Mouse (Mus musculus) spleen, embryonic (tissue): ENCODE data around the gene Duox1.
"Not testable (repeated sequence)": the region's sequence is repeated elsewhere in the genome, so short reads cannot be mapped to it uniquely, and the experiment has no call there.

ENCODE experiments used
- CTCF ChIA-PET: fragments of 350-600 bp; sonication (Branson Sonifier 250); formaldehyde crosslinking; loops from one replicate; lab custom pipeline; 2022; lab: Charles Lee

Gene Duox1

DNA sequence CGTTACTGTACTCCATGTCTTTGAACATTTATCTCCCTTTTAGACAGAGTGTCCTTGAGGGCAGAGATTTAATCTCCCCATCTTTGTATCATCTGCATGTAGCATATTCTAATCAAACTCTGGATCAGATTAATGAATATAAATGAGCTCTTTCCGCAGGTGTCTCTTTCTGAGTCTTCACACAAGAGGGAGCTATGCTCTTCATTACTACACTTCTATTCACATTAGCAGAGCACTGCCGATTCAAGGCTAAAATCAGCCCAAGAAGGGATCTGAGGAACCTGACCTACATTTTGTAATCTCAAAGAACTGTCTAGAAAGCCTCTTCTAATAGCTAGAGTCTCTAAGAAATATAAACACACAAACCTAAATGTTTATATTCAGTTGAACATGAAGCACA is 5.8 kb upstream of the Duox1 start:
- CTCF ChIA-PET = interaction anchor here (1.7 kb wide), 1 partner anchor 57 kb away, joined by 3 read pairs; no protein-coding TSS in a partner anchor

DNA sequence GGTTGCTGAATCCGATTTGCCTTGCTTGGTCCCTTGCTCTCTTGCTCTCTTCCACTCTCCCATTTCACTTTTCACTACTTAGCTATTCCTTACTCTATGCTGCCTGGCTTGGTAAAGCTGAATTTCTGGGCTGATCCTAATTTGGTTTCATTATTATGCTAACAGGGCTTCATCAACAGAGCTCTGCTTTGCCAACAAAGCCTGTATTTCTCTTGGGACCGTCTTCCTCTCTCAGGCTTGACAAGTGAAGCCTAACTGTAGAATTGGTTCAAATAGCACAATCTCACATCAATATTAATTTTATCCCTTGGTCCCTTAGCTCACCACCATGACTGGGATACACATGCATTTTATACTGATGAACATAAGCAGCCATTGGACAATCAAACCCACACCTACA is 3.9 kb upstream of the Duox1 start:
- CTCF ChIA-PET = no interaction called here

DNA sequence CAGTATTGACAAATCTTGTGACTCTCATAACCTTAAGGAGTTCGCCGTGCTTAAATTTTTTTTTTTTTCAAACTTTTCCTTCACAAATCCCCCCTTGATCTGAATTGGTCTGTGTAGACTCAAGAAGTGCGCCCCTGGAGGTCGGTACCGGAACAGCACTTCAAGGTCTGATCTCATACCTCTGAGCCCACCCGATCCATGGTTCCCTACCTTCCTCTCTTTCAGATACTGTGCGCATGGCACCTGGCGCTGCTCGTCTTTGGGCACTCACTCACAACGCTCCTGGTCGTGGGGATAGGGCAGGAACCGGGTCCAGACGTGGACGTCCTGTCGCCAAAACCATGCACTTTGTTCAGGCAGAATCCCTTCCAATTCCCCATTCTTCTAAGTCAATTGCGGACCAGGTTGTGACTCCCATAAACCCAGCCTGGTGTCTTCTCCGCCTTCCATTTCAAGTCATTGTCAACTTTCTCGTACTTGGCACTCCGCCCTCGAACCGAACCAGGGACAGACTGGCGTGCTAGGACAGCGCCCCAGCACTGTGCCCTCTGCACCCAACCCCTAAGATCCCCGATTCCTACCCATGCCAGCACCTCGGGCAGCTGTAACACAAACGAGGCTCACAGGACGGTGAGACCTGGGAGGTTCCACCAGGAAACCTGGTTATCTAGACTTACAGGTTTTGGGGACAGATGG is 2.6 kb upstream of the Duox1 start:
- CTCF ChIA-PET = no interaction called here

DNA sequence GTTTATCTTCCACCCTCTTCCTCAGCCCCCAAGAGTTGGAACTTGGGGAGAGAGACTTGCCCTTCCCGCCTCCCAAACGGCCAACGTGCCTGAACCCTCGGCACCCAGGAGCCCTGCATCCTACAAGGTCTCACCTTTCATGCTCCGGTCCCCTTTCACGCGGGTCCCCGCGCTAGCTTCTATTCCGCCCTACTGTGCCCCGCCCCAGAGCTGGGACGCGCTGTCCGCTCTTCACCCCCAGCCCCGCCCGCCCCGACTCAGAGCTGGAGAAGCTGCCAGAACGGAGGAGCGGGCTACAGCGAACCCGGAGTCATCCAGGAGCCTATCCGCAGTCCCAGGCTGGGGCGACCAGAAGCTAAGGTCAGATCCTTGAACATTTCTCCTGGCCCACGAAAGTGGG is 1.9 kb upstream of the Duox1 start, which contains the start of gene Duoxa1:
Gene Duoxa1, minus strand, starts transcription at position 195 of the 400 bp plus-strand sequence.
- CTCF ChIA-PET = no interaction called here

DNA sequence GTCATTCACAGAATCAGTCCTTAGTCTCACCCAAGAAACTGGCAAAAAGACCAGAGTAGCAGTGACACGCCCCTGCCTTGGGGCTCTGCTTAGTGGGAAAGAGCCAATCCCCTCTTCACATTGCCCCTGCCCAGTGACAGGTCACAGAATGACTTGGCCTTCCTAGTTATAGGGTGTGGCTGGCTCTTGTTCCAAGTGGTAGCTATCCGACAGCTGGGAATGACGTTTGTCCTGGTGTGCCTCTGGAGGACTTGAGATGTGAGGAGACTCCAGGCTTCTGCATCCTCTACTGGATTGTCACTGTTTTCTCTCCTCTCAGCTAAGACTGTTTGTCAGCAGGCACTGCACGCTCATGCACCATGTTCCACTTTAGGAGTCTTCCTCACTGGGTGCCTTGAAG is 1.9 kb downstream of the Duox1 start:
- CTCF ChIA-PET = no interaction called here

DNA sequence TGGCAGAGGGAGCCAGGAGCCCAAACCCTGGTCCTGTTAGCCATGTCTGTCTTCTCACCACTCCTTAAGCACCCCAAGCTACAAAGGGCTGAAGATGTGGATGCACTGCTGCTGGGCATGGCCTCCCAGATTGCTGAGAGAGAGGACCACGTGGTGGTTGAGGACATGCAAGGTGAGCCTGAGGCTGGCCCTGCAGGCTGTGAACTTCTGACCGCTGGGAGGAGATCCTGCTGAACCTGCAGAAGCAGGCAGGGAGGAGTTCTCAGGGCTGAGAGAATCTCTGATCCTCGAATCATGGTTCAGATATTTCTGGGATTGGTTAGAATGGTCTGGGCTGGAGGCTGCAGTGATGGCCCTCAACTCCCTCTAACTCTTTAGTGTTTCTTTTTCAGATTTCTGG is 8.5 kb downstream of the Duox1 start:
- CTCF ChIA-PET = no interaction called here

DNA sequence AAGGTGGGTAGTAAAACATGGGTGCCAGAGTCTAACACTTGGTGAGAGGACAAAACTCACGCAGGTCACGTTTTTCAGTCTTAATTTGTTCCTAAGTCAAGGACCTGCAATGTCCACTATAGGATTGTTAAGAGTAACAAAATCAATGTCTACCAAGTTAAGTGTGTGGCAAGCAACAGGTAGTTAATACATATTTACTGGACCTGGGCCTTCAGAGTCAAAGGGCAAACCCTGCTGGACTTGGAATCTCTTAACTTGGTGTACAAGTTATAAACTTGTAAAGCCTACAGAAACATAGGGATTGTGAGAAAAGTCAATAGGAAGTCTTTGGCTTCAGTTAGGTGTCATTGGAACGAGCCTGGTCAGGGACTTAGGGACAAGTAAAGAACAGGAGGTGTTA is 9.1 kb downstream of the Duox1 start:
- CTCF ChIA-PET = no interaction called here

DNA sequence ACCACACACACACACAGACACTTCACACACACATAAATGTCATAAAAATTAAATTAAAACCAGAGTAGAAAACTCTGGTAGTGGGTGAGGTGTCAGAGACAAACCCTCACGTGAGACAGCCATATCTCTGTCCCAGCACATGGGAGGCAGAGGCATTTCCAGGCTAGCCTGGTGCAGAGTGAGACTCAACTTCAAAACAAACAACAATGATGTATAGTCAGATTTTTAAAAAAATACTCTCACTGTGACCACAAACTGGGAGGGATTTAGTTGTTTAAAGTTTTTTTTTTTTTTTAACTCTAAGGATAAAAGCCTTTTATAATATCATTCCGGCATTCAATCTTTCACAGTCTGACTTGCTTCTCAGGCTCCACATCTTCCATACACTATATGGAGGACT is 9.9 kb downstream of the Duox1 start:
- CTCF ChIA-PET = no interaction called here

DNA sequence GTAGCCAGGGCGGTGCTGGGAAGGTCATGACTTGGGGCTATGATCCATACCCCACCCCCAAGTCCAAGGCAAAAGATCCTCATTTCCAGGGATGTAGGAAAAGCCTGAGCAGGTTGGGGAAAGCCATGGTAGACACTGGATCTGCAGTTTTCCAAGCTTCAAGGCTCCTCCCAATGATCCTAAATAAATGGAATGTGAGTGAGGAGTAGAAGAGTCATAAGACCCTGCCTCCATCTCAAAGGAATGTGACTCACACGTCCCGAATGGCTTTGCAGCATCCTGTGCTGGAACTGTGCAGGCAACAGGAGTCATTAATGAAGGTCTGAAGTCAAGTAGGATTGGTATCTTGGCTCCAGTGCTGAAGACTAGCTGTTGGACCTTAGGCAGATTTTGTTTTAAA is 12.5 kb downstream of the Duox1 start:
- CTCF ChIA-PET = no interaction called here

DNA sequence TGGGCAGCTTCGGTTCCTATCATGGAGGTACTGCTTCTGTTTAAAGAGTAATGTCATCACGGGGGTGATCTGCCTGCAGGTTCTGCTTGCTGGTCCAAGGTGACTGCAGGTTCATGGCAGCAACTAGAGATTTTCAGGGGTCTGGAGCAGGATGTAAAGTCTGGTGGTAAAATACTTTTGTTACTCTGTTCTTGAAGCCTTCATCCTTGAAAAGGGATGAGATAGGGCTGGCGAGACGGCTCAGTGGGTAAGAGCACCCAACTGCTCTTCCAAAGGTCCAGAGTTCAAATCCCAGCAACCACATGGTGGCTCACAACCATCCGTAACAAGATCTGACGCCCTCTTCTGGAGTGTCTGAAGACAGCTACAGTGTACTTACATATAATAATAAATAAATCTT is 14.8 kb downstream of the Duox1 start:
- CTCF ChIA-PET = not testable (repeated sequence)

DNA sequence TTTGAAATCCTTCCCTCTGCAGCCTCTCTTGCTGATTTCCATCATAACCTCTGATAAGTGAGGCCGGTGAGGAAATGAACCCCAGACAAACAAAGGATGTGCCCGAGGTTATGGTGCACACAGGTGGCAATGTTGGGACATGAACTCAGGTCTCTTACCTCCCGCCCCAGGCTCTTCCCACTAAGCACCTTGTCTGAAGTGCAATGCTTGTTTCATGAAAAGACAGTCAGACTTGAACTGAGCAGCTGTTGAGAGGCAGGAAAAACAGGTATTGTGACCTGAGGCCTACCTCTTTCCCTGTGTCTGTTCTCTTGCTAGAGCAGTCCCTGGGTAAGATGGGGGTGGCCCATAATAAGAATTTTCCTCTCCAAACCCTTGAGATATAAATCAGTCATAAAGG is 16.8 kb downstream of the Duox1 start:
- CTCF ChIA-PET = no interaction called here

DNA sequence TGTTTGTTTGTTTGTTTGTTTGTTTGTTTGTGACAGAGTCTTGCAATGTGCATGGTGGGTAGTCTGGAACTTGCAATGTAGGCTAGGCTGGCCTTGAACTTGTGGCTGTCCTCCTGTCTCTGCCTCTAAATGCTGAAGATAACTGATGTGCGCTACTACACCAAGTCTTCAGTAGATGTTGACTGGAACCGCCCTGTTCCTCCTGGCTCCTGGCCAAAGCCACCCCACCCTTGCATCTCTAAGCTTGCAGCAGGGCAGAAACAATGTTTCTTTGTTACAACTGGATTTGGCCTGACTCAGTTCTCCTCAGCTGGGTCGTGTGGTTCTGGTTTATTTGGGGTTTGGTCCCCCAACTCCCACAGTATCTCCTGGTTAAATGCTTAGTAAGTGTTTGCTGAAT is 18.7 kb downstream of the Duox1 start:
- CTCF ChIA-PET = no interaction called here

DNA sequence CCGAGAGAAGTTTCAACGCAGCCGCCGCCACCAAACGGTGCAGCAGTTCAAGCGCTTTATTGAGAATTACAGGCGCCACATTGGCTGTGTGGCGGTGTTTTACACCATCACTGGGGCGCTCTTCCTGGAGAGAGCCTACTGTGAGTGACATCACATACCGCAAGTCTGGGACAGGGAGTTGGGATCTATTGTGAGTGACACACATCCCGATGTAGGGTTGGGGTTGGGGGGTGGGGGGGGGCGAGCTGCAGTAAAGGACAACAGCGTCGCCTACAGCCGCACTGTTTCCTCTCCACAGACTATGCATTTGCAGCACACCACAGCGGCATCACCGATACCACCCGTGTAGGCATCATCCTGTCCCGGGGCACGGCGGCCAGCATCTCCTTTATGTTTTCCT is 21.8 kb downstream of the Duox1 start:
- CTCF ChIA-PET = no interaction called here

DNA sequence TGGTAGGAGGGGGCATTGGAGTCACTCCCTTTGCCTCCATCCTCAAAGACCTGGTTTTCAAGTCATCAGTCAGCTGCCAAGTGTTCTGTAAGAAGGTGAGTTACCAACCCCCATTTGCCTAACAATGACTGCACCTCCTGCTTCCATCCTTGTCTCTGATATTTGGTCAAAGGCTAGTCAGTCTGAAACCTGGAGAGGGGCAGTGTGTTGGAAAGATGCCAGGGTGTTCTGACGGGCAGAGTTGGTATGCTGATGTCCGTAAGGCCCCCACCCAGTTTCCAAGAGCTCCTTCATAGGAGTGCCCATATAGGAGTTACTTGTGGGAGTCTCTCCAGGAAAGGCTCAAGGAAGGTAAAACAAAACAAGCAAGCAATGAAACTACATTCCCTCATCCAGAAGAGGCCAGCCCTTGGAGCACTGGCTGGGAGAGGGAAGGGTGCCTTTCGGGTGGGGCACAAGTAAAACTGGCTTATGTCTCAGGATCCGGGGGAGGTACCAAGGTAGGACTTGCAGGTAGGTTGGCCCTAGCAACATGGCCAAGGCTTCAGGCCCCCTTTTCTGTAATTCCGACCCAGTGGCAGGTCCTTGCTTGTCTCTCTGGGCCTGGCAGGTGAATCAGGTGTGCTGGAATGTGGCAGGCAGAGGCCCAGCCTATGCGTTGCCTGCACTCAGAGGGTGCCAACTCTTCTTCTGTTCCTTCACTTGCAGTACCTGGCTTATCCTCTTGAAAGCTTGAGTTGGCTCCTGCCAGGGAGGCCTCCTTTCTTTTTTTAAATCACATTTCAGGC is 29.8 kb downstream of the Duox1 start:
- CTCF ChIA-PET = no interaction called here

DNA sequence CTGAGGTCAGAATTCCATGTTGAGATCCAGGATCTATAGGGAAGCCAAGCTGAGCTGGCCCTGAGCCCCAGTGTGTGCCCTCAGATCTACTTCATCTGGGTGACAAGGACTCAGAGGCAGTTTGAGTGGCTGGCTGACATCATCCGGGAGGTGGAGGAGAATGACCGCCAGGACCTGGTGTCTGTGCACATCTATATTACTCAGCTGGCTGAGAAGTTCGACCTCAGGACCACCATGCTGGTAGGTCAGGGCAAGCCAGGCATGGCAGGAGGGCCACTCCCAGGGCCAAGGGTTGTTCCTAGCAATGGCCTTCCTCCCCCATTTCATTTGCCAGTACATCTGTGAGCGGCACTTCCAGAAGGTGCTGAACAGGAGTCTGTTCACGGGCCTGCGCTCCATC is 30.7 kb downstream of the Duox1 start:
- CTCF ChIA-PET = not testable (repeated sequence)

DNA sequence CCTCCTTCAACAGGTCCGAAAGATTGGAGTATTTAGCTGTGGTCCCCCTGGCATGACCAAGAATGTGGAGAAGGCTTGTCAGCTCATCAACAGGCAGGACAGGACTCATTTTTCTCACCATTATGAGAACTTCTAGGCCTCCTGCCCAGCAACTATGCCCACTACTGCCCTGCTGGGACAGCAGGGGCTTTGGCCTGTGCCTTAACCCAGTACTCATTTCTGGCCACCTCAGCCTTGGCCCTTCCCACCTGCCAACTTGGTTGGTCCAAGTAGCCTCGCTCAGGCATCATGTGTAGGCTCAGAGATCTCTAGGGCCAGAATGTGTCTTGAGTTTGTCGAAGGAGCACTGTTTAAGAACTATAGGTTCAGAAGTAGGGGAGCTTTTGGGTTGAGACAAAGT is 31.8 kb downstream of the Duox1 start:
- CTCF ChIA-PET = interaction anchor here (0.6 kb wide), 1 partner anchor 362 kb away, joined by 4 read pairs; no protein-coding TSS in a partner anchor

DNA sequence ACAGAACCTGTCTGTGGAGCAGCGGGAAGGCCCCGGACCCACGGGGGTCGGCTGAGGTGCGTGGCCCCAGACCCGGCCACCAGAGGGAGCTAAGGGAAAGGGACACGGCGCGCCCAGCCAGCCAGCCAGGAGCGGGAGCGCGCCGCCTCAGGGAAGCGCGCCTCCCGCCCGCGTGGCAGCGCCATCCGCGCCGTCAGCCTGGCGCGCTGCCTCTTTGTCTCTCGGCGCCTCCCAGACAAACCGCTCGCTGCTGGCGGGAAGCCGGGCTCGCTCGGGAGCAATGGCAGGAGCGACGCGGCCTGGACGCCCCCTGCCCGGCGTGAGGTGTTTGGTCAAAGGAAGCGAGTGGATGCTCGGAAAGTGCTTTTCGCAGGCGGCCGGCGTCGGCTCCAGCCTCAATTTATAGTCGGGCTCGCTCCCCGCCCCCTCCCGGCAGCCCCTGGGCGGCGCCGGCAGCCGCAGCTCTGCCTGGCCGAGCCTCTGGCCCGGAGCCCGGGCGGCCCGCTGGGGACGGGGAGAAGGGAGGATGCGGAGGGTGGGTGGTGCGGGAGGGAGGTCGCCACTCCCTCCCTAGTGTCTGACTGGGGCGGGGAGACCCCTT is 33.2 kb downstream of the Duox1 start:
- CTCF ChIA-PET = interaction anchor here (0.5 to 0.7 kb wide), 2 partner anchors 13 to 38 kb away, joined by 10 to 11 read pairs; no protein-coding TSS in a partner anchor

DNA sequence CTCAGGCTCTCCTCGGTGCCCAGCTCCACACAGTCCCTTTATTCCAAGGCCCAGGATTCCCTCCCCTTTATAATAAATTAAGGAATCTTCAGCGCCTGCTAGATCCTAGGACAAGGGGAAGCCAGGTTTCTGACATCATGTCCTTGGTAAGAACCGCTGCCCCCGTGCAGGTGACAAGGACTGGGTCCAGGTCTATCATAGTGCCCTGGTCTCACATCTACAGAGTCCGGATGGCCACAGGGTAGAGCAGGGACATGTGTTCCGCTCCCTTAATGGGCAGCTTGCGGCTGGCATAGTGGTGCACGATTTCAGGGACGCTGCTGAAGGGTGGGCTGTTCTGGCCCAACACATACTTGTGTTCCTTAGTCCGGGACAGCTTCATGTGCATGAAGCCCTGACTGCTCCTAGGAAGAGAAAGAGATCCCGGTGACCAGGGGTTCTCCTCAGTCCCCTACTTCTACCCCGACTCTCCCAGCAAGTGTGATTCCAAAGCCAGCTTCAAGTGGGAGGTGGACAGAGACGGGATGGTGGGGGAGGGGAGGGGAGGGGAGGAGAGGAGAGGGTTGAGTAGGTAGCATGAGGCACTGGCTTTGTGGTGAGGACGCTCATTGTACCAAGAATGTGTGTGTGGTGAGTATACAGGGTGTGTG is 33.8 kb downstream of the Duox1 start:
- CTCF ChIA-PET = interaction anchor here (0.5 to 0.7 kb wide), 2 partner anchors 13 to 37 kb away, joined by 10 to 11 read pairs; no protein-coding TSS in a partner anchor

DNA sequence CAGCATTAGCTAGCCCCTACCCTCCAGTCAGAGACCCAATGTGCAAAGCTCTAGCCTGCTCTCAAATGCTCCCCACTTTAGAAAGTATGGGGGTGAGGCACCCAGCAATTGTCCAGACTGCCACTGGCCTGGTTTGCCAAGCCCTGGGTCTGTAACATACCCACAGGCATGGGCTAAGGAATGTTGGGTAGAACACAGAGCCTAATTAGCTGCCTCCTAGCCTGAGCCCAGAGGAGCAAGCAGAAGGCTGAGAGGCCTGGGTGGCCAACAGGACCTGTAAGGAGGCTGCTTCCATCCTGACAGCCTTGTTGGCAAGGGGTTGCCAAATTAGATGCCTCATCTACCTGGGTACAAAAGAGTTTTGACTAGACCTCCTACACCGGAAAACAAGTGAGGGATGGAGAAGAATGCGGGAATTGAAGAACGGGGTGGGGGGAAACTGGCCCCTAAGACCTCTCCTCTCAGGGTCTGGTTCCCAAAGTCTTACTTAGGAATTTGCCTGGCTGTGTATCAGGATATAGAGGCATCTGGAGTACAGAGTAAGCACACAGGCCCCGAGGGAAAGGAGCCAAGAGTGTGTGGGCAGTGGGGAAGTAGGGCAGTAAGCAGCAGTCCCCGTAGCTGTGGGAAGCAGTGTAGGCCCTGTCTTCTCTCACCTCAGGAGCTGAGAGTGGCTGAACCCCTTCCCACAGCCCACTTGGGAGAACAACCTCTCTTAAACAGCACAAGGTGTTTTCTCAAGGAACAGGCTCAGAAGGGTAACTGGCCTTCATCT is 35.9 kb downstream of the Duox1 start:
- CTCF ChIA-PET = interaction anchor here (0.8 kb wide), 1 partner anchor 18 kb away, joined by 3 read pairs; the partner anchor contains the start of gene Shf

DNA sequence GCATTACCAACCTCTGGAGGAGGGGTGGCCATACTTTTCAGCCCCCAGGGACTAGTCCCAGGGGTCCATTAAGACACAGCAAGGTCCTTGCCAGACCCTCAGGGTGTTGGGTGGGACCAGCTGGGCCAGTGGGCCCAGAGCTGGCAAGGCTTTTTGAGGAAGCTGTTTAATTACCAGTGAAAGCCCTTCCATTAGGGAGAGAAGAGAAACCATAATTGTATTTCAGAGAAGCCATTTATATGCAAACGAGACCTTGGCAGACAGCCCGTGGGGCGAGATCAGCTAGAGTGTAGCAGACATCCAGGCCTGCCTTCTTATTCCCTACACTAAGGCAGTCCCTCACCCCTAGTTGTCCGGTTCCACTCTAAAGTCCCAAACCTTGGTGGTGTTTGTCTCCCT is 36.5 kb downstream of the Duox1 start:
- CTCF ChIA-PET = interaction anchor here (0.8 kb wide), 1 partner anchor 17 kb away, joined by 3 read pairs; the partner anchor contains the start of gene Shf

DNA sequence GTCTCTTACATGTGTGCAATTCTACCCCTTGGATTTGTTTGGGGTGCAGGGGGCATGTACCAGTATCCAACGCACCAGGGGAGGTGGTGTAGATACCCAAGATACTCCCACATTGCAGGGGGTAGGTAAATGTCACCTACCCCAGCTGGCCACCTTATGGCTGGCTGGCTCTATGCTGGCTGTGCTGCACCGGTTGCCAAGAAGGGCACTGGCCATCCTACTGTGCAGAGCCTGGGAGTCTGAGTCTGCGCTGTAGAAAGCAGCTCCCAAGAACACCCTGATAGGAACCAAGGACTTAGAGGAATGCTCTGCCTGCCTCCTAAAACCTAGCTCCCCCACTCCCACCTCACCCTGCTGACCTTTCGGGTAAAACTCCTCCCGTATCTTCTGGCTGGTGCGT is 37.5 kb downstream of the Duox1 start:
- CTCF ChIA-PET = interaction anchor here (0.8 kb wide), 1 partner anchor 9 kb away, joined by 3 read pairs; no protein-coding TSS in a partner anchor
